ENCODE assay signal across 11 mouse cellular contexts in genomic region chr13:114636731-114637130, GRCm38 (mm10).
DNase-seq lines count a peak whose midpoint lies in the region; ATAC-seq lines count a peak whose summit lies in the region.
"Had no signal": no experiment of that assay in that cellular context is flagged by ENCODE, and none has a peak within 500 bp of the region (broad histone marks: within the 10 kb centered on the region; RNA-seq: fewer than 3 reads in every experiment).

No protein-coding gene starts in this region.

- 87% methylated on average over 4 of the region's 4 CpGs for WGBS in kidney, embryonic 16.5 days
- WGBS in intestine, embryonic 16.5 days: 91% methylated on average over 4 of the region's 4 CpGs

- no peaks in the 10 kb centered on the region for H3K36me3 ChIP-seq in kidney, embryonic 16.5 days (ENCODE audit: insufficient read depth, low read length)
- no peaks in the 10 kb centered on the region for H3K36me3 ChIP-seq in intestine, embryonic 16.5 days (ENCODE audit: control insufficient read depth, insufficient read depth, low read length)
- H3K36me3 ChIP-seq: liver, embryonic 13.5 days had no signal

- no peak overlapping the region for H3K27ac ChIP-seq in kidney, embryonic 16.5 days (ENCODE audit: low read length)
- no peak overlapping the region for H3K27ac ChIP-seq in intestine, embryonic 16.5 days (ENCODE audit: low read length)
- H3K27ac ChIP-seq: liver, embryonic 13.5 days had no signal

- DNase-seq in kidney, adult 18-20 months: peak; percentile 11
- DNase-seq in 3134 (ENCODE audit: extremely low read depth, insufficient read length, low spot score) (peak; percentile 54), 3T3-L1 (ENCODE audit: low read depth, low spot score) (peak; percentile 52)
- peak; percentile 15 for DNase-seq in gastrocnemius, postnatal 10 days
- DNase-seq: liver, embryonic 13.5 days had no signal

- no peak overlapping the region for H3K4me3 ChIP-seq in kidney, embryonic 16.5 days (ENCODE audit: low read length)
- H3K4me3 ChIP-seq in intestine, embryonic 16.5 days (ENCODE audit: low read length): no peak overlapping the region
- H3K4me3 ChIP-seq: liver, embryonic 13.5 days had no signal

- H3K9ac ChIP-seq in kidney, embryonic 16.5 days (replicated peaks; ENCODE audit: low read length): no peak overlapping the region
- no peak overlapping the region for H3K9ac ChIP-seq in intestine, embryonic 16.5 days (ENCODE audit: low read depth, low read length)
- H3K9ac ChIP-seq: liver, embryonic 13.5 days had no signal

- no peaks in the 10 kb centered on the region for H3K9me3 ChIP-seq in kidney, embryonic 16.5 days (ENCODE audit: low read length)
- H3K9me3 ChIP-seq in intestine, embryonic 16.5 days (ENCODE audit: control insufficient read depth, low read length): no peaks in the 10 kb centered on the region
- H3K9me3 ChIP-seq: liver, embryonic 13.5 days had no signal

- H3K4me1 ChIP-seq in kidney, embryonic 16.5 days (ENCODE audit: insufficient read depth, low read length): no peaks in the 10 kb centered on the region
- no peaks in the 10 kb centered on the region for H3K4me1 ChIP-seq in intestine, embryonic 16.5 days (ENCODE audit: control insufficient read depth, insufficient read depth, low read length)
- H3K4me1 ChIP-seq: liver, embryonic 13.5 days had no signal

- no peak for ATAC-seq in kidney, embryonic 16.5 days (ENCODE audit: low FRiP score, low TSS enrichment)
- no peak for ATAC-seq in intestine, embryonic 16.5 days
- ATAC-seq in erythroblast, adult 5-6 weeks (replicated peaks; ENCODE audit: low FRiP score, poor library complexity, severe bottlenecking): no peak
- ATAC-seq in inflammation-experienced regulatory T-cells, adult 6 months: no peak
- ATAC-seq: forebrain, embryonic 16.5 days; intestine, postnatal 0 days had no signal

- no peaks in the 10 kb centered on the region for H3K27me3 ChIP-seq in kidney, embryonic 16.5 days (ENCODE audit: insufficient read depth, low read length)
- H3K27me3 ChIP-seq in intestine, embryonic 16.5 days (replicated peaks; ENCODE audit: control insufficient read depth, insufficient read depth, low read length): no peaks in the 10 kb centered on the region
- H3K27me3 ChIP-seq: liver, embryonic 13.5 days had no signal

- no peak overlapping the region for H3K4me2 ChIP-seq in kidney, embryonic 16.5 days (replicated peaks; ENCODE audit: low read depth, low read length)
- H3K4me2 ChIP-seq in intestine, embryonic 16.5 days (ENCODE audit: low read depth, low read length): no peak overlapping the region
- H3K4me2 ChIP-seq: liver, embryonic 13.5 days had no signal
